Comparison of ENCODE assay signal across 13 mouse cellular contexts in genomic region chr11:22777531-22777930, GRCm38 (mm10).
A peak's percentile ranks its signal among the peaks of the same experiment; 100 is the strongest.
DNase-seq lines count a peak whose midpoint lies in the region; ATAC-seq and TF ChIP-seq lines count a peak whose summit lies in the region.
"Had no signal": no experiment of that assay in that cellular context is flagged by ENCODE, and none has a peak within 500 bp of the region (broad histone marks: within the 10 kb centered on the region; RNA-seq: fewer than 3 reads in every experiment).

No protein-coding gene starts in this region.

- TF ChIP-seq CTCF in intestine, postnatal 0 days (IDR thresholded peaks at IDR 0.05; ENCODE audit: low read depth), result peak; percentile 55
- peak; percentile 28 for TF ChIP-seq CTCF in ES-Bruce4 (IDR thresholded peaks at IDR 0.05; ENCODE audit: low read depth, low read length)
- peak; percentile 62 for TF ChIP-seq CTCF in liver, embryonic 14.5 days (IDR thresholded peaks at IDR 0.05; ENCODE audit: low read depth)

- no peak overlapping the region for H3K4me3 ChIP-seq in intestine, postnatal 0 days (ENCODE audit: low read depth, low read length)
- H3K4me3 ChIP-seq in intestine, embryonic 15.5 days (replicated peaks), result no peak overlapping the region
- H3K4me3 ChIP-seq in ES-Bruce4 (ENCODE audit: low read depth, low read length), result no peak overlapping the region
- H3K4me3 ChIP-seq in liver, embryonic 14.5 days (ENCODE audit: insufficient read depth in 1 of 2, low read depth in 2 of 2, low read length in 2 of 2), result no peak overlapping the region
- H3K4me3 ChIP-seq: erythroblast, embryonic 14.5 days; midbrain, embryonic 13.5 days had no signal

- H3K36me3 ChIP-seq in intestine, postnatal 0 days (ENCODE audit: control insufficient read depth, insufficient read depth), result no peaks in the 10 kb centered on the region
- no peaks in the 10 kb centered on the region for H3K36me3 ChIP-seq in intestine, embryonic 15.5 days
- H3K36me3 ChIP-seq in ES-Bruce4 (ENCODE audit: control insufficient read depth, insufficient read depth, low read length, poor library complexity, severe bottlenecking), result no peaks in the 10 kb centered on the region
- no peaks in the 10 kb centered on the region for H3K36me3 ChIP-seq in liver, embryonic 14.5 days (replicated peaks; ENCODE audit: control insufficient read depth, insufficient read depth, low read depth)
- H3K36me3 ChIP-seq: midbrain, embryonic 13.5 days had no signal

- peaks cover 6% of the 10 kb centered on the region; the same call in 1 of the 2 replicates for H3K4me1 ChIP-seq in intestine, postnatal 0 days (replicated peaks; ENCODE audit: control insufficient read depth, insufficient read depth, low read length)
- 0 out of 2 replicates have a peak, but pooled peaks cover 2% of the 10 kb centered on the region for H3K4me1 ChIP-seq in intestine, embryonic 15.5 days (replicated peaks)
- no peaks in the 10 kb centered on the region for H3K4me1 ChIP-seq in ES-Bruce4 (ENCODE audit: control insufficient read depth, insufficient read depth, low read length)
- peaks cover 0 to 8% of the 10 kb centered on the region in 2 experiments; a peak in 2 of 4 replicates for H3K4me1 ChIP-seq in liver, embryonic 14.5 days (replicated peaks; ENCODE audit: control insufficient read depth in 2 of 2, insufficient read depth in 2 of 2, low read length in 1 of 2)
- H3K4me1 ChIP-seq: midbrain, embryonic 13.5 days had no signal

- no peak overlapping the region for H3K4me2 ChIP-seq in intestine, postnatal 0 days (replicated peaks; ENCODE audit: low read depth)
- H3K4me2 ChIP-seq in intestine, embryonic 15.5 days (replicated peaks), result no peak overlapping the region
- H3K4me2 ChIP-seq in liver, embryonic 14.5 days (ENCODE audit: low read depth), result no peak overlapping the region
- H3K4me2 ChIP-seq: midbrain, embryonic 13.5 days had no signal

- H3K27ac ChIP-seq in intestine, postnatal 0 days (ENCODE audit: low read depth, low read length), result no peak overlapping the region
- H3K27ac ChIP-seq in intestine, embryonic 15.5 days, result no peak overlapping the region
- H3K27ac ChIP-seq in ES-Bruce4 (ENCODE audit: insufficient read depth, low read length), result no peak overlapping the region
- no peak overlapping the region for H3K27ac ChIP-seq in liver, embryonic 14.5 days
- H3K27ac ChIP-seq: midbrain, embryonic 13.5 days had no signal

- peak; percentile 41 for DNase-seq in 3T3-L1 (ENCODE audit: low read depth, low spot score)
- peak in 1 of 3 experiments; percentile 26 for DNase-seq in liver, embryonic 14.5 days (ENCODE audit: low read depth in 3 of 3, low spot score in 3 of 3)
- no peak for DNase-seq in cerebellum, postnatal 4 days (ENCODE audit: low spot score in 2 of 2)
- no peak for DNase-seq in cerebellum, postnatal 25 days
- DNase-seq in urinary bladder, adult 18-20 months (ENCODE audit: low spot score in 2 of 2), result no peak
- DNase-seq: adrenal gland, postnatal 10 days; layer of hippocampus, adult 9-11 months; right cerebral cortex, postnatal 14 days had no signal

- no peaks in the 10 kb centered on the region for H3K27me3 ChIP-seq in intestine, postnatal 0 days (replicated peaks; ENCODE audit: control insufficient read depth, insufficient read depth, low read length)
- H3K27me3 ChIP-seq in intestine, embryonic 15.5 days (replicated peaks), result no peaks in the 10 kb centered on the region
- H3K27me3 ChIP-seq in ES-Bruce4 (ENCODE audit: control insufficient read depth, insufficient read depth, low read length, poor library complexity, severe bottlenecking), result no peaks in the 10 kb centered on the region
- H3K27me3 ChIP-seq in liver, embryonic 14.5 days (ENCODE audit: control insufficient read depth, insufficient read depth, low read length), result no peaks in the 10 kb centered on the region
- H3K27me3 ChIP-seq: midbrain, embryonic 13.5 days had no signal

- no peak for TF ChIP-seq EP300 in ES-Bruce4 (IDR thresholded peaks at IDR 0.05; ENCODE audit: insufficient read depth, low read depth, low read length)
- no peak for TF ChIP-seq EP300 in liver, embryonic 14.5 days (IDR thresholded peaks at IDR 0.05; ENCODE audit: low read depth)

- 0 out of 2 replicates have a peak, but pooled peaks cover 4% of the 10 kb centered on the region for H3K9me3 ChIP-seq in intestine, postnatal 0 days (ENCODE audit: control insufficient read depth)
- H3K9me3 ChIP-seq in intestine, embryonic 15.5 days, result no peaks in the 10 kb centered on the region
- H3K9me3 ChIP-seq in ES-Bruce4 (replicated peaks; ENCODE audit: control insufficient read depth, insufficient read depth, low read length, poor library complexity, severe bottlenecking), result no peaks in the 10 kb centered on the region
- no peaks in the 10 kb centered on the region for H3K9me3 ChIP-seq in liver, embryonic 14.5 days (ENCODE audit: control insufficient read depth, low read length)
- H3K9me3 ChIP-seq: midbrain, embryonic 13.5 days had no signal

- 97% methylated on average over 2 of the region's 2 CpGs for WGBS in intestine, postnatal 0 days
- 87% methylated on average over 2 of the region's 2 CpGs for WGBS in intestine, embryonic 15.5 days
- 72% methylated on average over 2 of the region's 2 CpGs for WGBS in liver, embryonic 14.5 days (ENCODE audit: insufficient replicate concordance)

- H3K9ac ChIP-seq in intestine, postnatal 0 days (ENCODE audit: low read depth, low read length), result no peak overlapping the region
- no peak overlapping the region for H3K9ac ChIP-seq in intestine, embryonic 15.5 days
- no peak overlapping the region for H3K9ac ChIP-seq in ES-Bruce4 (ENCODE audit: low read depth, poor library complexity, severe bottlenecking)
- H3K9ac ChIP-seq in liver, embryonic 14.5 days (replicated peaks), result no peak overlapping the region
- H3K9ac ChIP-seq: midbrain, embryonic 13.5 days had no signal

- no peak for TF ChIP-seq POLR2A in ES-Bruce4 (IDR thresholded peaks at IDR 0.05; ENCODE audit: insufficient read depth, low read length)

- ATAC-seq in intestine, postnatal 0 days, result no peak
- no peak for ATAC-seq in intestine, embryonic 15.5 days
- no peak for ATAC-seq in liver, embryonic 14.5 days (ENCODE audit: insufficient read depth)
- ATAC-seq: midbrain, embryonic 13.5 days had no signal
